ENCODE assay signal across 10 mouse cellular contexts in the genomic region with DNA sequence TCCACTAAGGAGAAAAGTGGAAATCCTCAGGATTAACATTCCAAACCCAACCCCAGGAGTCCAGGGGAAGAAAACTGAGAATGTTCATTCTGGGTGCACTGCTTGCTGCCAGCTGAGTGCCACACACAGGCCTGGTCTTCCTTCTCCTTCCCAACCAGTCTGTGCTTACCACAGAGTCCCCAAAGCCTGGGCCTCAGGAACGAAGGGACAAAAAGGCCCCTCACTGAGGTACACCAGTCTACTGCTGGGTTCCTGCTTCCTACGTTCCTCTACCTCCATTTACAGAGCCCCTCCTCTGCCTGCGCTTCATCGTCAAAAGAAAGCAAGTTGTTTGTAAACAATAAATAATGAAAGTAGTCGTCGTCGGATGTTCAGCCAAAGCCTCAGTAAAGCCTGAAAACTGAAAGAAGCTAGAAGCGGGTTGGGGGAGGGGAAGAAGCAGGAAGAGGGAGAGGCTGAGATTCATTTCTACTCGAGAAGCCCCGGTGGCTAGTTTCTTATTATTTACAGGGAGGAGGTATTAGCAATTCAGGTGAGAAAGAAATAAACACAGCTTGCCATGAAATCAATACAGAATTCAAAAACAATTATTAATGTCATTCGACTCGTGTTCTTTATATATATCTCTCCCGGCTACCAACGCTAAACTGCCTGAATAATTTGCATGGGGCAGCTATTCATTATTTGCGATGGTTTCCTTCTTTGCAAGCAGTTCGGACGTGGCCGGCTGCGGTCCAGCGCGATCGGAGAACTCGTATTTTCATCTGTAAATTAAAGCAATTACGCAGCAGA. TPM values are rescaled to one million over a fixed set of nuclear protein-coding genes. Genes with fewer than 3 reads are reported as not detected.
A peak's percentile ranks its signal among the peaks of the same experiment; 100 is the strongest.
DNase-seq lines count a peak whose midpoint lies in the region; ATAC-seq and TF ChIP-seq lines count a peak whose summit lies in the region.
"Had no signal": no experiment of that assay in that cellular context is flagged by ENCODE, and none has a peak within 500 bp of the region (broad histone marks: within the 10 kb centered on the region; RNA-seq: fewer than 3 reads in every experiment).

No protein-coding gene starts in this region.

- H3K27me3 ChIP-seq in heart, embryonic 11.5 days (ENCODE audit: control insufficient read depth, insufficient read depth, low read length) = peaks cover 86% of the 10 kb centered on the region
- peaks cover 96% of the 10 kb centered on the region for H3K27me3 ChIP-seq in E14TG2a.4 (ENCODE audit: insufficient read depth, low read length)
- peaks cover 96% of the 10 kb centered on the region for H3K27me3 ChIP-seq in forebrain, embryonic 14.5 days (replicated peaks; ENCODE audit: control insufficient read depth, insufficient read depth, low read length)
- peaks cover 99% of the 10 kb centered on the region for H3K27me3 ChIP-seq in limb, embryonic 15.5 days

- no peaks in the 10 kb centered on the region for H3K36me3 ChIP-seq in heart, embryonic 11.5 days (ENCODE audit: control insufficient read depth, insufficient read depth, low read length)
- H3K36me3 ChIP-seq in E14TG2a.4 (ENCODE audit: insufficient read depth, low read length) = no peaks in the 10 kb centered on the region
- no peaks in the 10 kb centered on the region for H3K36me3 ChIP-seq in forebrain, embryonic 14.5 days (ENCODE audit: control insufficient read depth, insufficient read depth, low read length)
- H3K36me3 ChIP-seq in limb, embryonic 15.5 days = no peaks in the 10 kb centered on the region

- H3K4me1 ChIP-seq in heart, embryonic 11.5 days (ENCODE audit: control insufficient read depth, insufficient read depth, low read length) = peaks cover 34% of the 10 kb centered on the region
- peaks cover 73% of the 10 kb centered on the region for H3K4me1 ChIP-seq in E14TG2a.4 (replicated peaks; ENCODE audit: low read depth, low read length)
- peaks cover 10% of the 10 kb centered on the region; the same call in 1 of the 2 replicates for H3K4me1 ChIP-seq in forebrain, embryonic 14.5 days (ENCODE audit: control insufficient read depth, insufficient read depth, low read length)
- H3K4me1 ChIP-seq in limb, embryonic 15.5 days = peaks cover 43% of the 10 kb centered on the region

- H3K4me3 ChIP-seq in heart, embryonic 11.5 days (ENCODE audit: low read depth, low read length) = peak overlapping the region; percentile 59
- peak overlapping the region; percentile 53 for H3K4me3 ChIP-seq in E14TG2a.4 (replicated peaks; ENCODE audit: low read length)
- 0 out of 2 replicates have a peak overlapping the region, but pooled peaks have one; percentile 8 for H3K4me3 ChIP-seq in forebrain, embryonic 14.5 days (ENCODE audit: low read depth, low read length)
- peak overlapping the region; percentile 19 for H3K4me3 ChIP-seq in limb, embryonic 15.5 days
- H3K4me3 ChIP-seq: layer of hippocampus, adult 2 months had no signal

- TF ChIP-seq CTCF in E14TG2a.4 (conservative IDR thresholded peaks at IDR 0.05; ENCODE audit: low read length) = no peak

- DNase-seq in heart, postnatal 4 days = no peak
- DNase-seq in forebrain, embryonic 14.5 days (ENCODE audit: low spot score) = peak; percentile 26
- DNase-seq in T-cell, adult 2 months (ENCODE audit: low spot score) = no peak
- no peak for DNase-seq in spleen, postnatal 36 days (ENCODE audit: low spot score in 2 of 2)
- DNase-seq: adrenal gland, postnatal 10 days had no signal

- ATAC-seq in heart, embryonic 11.5 days (replicated peaks; ENCODE audit: insufficient number of reproducible peaks, low FRiP score, low TSS enrichment) = no peak
- no peak for ATAC-seq in forebrain, embryonic 14.5 days
- ATAC-seq in limb, embryonic 15.5 days (ENCODE audit: insufficient number of reproducible peaks, low FRiP score, low TSS enrichment, low read depth) = no peak
- no peak for ATAC-seq in activated CD4-positive, CD25-positive, alpha-beta regulatory T cell, adult 4 months

- H3K27ac ChIP-seq in heart, embryonic 11.5 days (ENCODE audit: low read depth, low read length) = peak overlapping the region; percentile 92
- no peak overlapping the region for H3K27ac ChIP-seq in forebrain, embryonic 14.5 days (ENCODE audit: low read depth, low read length)
- no peak overlapping the region for H3K27ac ChIP-seq in limb, embryonic 15.5 days
- H3K27ac ChIP-seq: layer of hippocampus, adult 2 months had no signal

- peak overlapping the region; percentile 76 for H3K4me2 ChIP-seq in heart, embryonic 11.5 days
- H3K4me2 ChIP-seq in forebrain, embryonic 14.5 days (ENCODE audit: low read length) = 0 out of 2 replicates have a peak overlapping the region, but pooled peaks have one; percentile 14
- H3K4me2 ChIP-seq in limb, embryonic 15.5 days = peak overlapping the region; percentile 32; the same call in 1 of the 2 replicates

- no peaks in the 10 kb centered on the region for H3K9me3 ChIP-seq in heart, embryonic 11.5 days (replicated peaks; ENCODE audit: control insufficient read depth, low read length)
- H3K9me3 ChIP-seq in E14TG2a.4 (ENCODE audit: low read length) = no peaks in the 10 kb centered on the region
- H3K9me3 ChIP-seq in forebrain, embryonic 14.5 days (replicated peaks; ENCODE audit: control insufficient read depth, low read length) = no peaks in the 10 kb centered on the region
- H3K9me3 ChIP-seq in limb, embryonic 15.5 days = no peaks in the 10 kb centered on the region

- 3% methylated on average over 24 of the region's 24 CpGs for WGBS in heart, embryonic 11.5 days (ENCODE audit: insufficient replicate concordance)
- WGBS in forebrain, embryonic 14.5 days = 2% methylated on average over 24 of the region's 24 CpGs
- WGBS in limb, embryonic 15.5 days = 3% methylated on average over 24 of the region's 24 CpGs

- H3K9ac ChIP-seq in heart, embryonic 11.5 days (ENCODE audit: low read depth, low read length) = peak overlapping the region; percentile 88
- H3K9ac ChIP-seq in forebrain, embryonic 14.5 days (ENCODE audit: low read length) = no peak overlapping the region
- H3K9ac ChIP-seq in limb, embryonic 15.5 days = no peak overlapping the region

RNA-seq across cellular contexts. Expression of a gene that starts 2.3 kb away (rescaled TPM):
- polyA plus RNA-seq in heart, embryonic 11.5 days (2014; fragmentation: Nextera tagmentation; extraction: Ambion mirVana) = 39.2 and 45.9 TPM in 2 replicates
- 10 to 100 TPM; 53.3 to 64.3 TPM for total RNA-seq in heart, postnatal 4 days (2021)
- polyA plus RNA-seq in forebrain, embryonic 14.5 days (2014; fragmentation: Nextera tagmentation; extraction: Ambion mirVana) = 0.06 TPM in 1 of 2 replicates, not detected in the other
- polyA plus RNA-seq in limb, embryonic 15.5 days (2015; fragmentation: Nextera tagmentation; extraction: Ambion mirVana) = 8.7 and 9.5 TPM in 2 replicates
- not detected for polyA plus RNA-seq in activated CD4-positive, CD25-positive, alpha-beta regulatory T cell, adult 4 months (2017; shearing (Covaris generic))
- total RNA-seq: adrenal gland, postnatal 10 days; layer of hippocampus, adult 2 months had no signal

Comparison
In these comparisons a context has a peak if more than half of its experiments do, and no peak if none do; other contexts are left out.
1. H3K4me2 ChIP-seq: peak in every context shown above with its lines; median percentile 76 in heart, embryonic 11.5 days; 32 in limb, embryonic 15.5 days; 14 in forebrain, embryonic 14.5 days.
2. H3K4me3 ChIP-seq: peak in every context shown above with its lines; median percentile 59 in heart, embryonic 11.5 days; 53 in E14TG2a.4; 19 in limb, embryonic 15.5 days; 8 in forebrain, embryonic 14.5 days.